Mouse (Mus musculus) ZHBTc4 (cell line): ENCODE measurements around the gene Gpr1.
"Not testable (repeated sequence)": the region's sequence is repeated elsewhere in the genome, so short reads cannot be mapped to it uniquely, and the experiment has no call there.

Source experiments
- DNase-seq: peaks from one replicate; pipeline ENCODE4 v3.0.0-alpha.2; 2011; ENCODE audit warnings: low read depth, low spot score

The Gpr1 gene

GRCm38 (mm10) chr1:63180575-63180974 lies 33.8 kb downstream of the Gpr1 start:
- DNase-seq: not testable (repeated sequence)

GRCm38 (mm10) chr1:63180122-63180521 lies 34.2 kb downstream of the Gpr1 start:
- DNase-seq: no peak

GRCm38 (mm10) chr1:63178308-63178707 lies 36.0 kb downstream of the Gpr1 start:
- no peak for DNase-seq

- peak; percentile 98 for DNase-seq
These were observed 37.5 kb downstream of the Gpr1 start, which contains the start of the genes Eef1b2 and Ndufs1 for GRCm38 (mm10) chr1:63176604-63177421. Eef1b2 (plus strand) TSS chr1:63176825. Ndufs1 (minus strand) TSS chr1:63176833.

GRCm38 (mm10) chr1:63176259-63176603 lies 38.1 kb downstream of the Gpr1 start:
- no peak for DNase-seq

- DNase-seq: no peak
These were observed 38.5 kb downstream of the Gpr1 start for GRCm38 (mm10) chr1:63175853-63176252.

- DNase-seq: no peak
These were observed 45.7 kb downstream of the Gpr1 start for GRCm38 (mm10) chr1:63168638-63169037.

- peak; percentile 79 for DNase-seq
These were observed 74.1 kb downstream of the Gpr1 start for GRCm38 (mm10) chr1:63140231-63140630.

GRCm38 (mm10) chr1:63138586-63138985 lies 75.8 kb downstream of the Gpr1 start:
- DNase-seq: peak; percentile 98

GRCm38 (mm10) chr1:63137971-63138370 lies 76.4 kb downstream of the Gpr1 start:
- peak; percentile 71 for DNase-seq

- no peak for DNase-seq
These were observed 79.8 kb downstream of the Gpr1 start for GRCm38 (mm10) chr1:63134530-63134929.
